Mouse (Mus musculus): ENCODE results near the gene Adgrl2.
A peak's percentile ranks its signal among the peaks of the same experiment; 100 is the strongest.

Gene Adgrl2

DNA sequence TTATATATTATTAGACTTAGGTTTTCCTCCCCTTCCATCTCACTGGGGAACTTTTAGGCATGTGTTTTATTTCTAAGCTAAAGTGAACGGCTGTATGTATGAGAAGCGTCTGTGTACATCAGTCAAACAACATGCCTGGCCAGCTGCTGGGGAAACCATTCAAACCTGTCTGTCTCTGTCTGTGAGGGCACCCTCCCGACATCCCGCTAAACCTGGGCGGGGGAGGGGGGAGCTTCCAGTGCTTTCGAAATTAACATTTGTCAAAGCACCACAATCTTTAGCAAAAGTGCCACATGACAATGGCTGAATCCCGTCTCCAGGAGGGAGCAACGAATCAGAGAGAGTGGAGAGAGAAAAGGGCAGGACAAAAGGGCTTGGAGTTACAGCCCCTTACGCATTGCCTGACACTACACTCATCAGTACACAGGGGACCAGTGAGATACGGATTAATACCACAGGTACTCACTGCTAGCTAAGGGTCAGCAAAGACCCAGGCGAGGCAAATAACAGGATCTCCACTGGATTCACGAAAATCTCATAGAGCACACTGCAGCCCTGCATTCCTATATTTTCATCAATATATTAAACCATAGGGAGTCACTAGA is 135.9 kb downstream of the Adgrl2 start:
- no peaks in the 10 kb centered on the region for H3K36me3 ChIP-seq (ENCODE audit: control insufficient read depth, insufficient read depth, low read length, poor library complexity, severe bottlenecking)
- no peaks in the 10 kb centered on the region for H3K27me3 ChIP-seq (ENCODE audit: control insufficient read depth, insufficient read depth, low read length, poor library complexity, severe bottlenecking)
- no peak for DNase-seq (ENCODE audit: low read depth, low spot score)

DNA sequence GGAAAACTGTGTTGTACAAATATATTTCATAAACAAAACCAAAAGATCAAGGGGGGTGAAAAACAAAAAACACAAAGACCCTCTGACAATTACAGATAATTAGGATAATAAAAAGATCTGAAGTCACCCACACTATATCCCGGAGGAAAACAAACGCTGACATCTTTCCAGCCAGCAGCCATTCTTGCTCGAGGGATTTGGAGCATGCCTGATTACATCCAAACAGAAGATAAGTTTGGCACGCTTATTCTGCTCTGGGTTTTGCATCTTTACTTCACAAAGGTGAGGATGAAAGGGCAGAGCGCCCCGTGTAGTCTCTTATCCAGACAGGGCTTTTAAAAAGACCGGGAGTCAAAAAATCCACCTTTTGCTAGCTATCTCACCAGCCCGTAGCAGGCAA is 137.0 kb downstream of the Adgrl2 start:
- Histone ChIP-seq H3K36me3 (ENCODE audit: control insufficient read depth, insufficient read depth, low read length, poor library complexity, severe bottlenecking) (no peaks in the 10 kb centered on the region), H3K27me3 (ENCODE audit: control insufficient read depth, insufficient read depth, low read length, poor library complexity, severe bottlenecking) (no peaks in the 10 kb centered on the region)
- DNase-seq (ENCODE audit: low read depth, low spot score): no peak

DNA sequence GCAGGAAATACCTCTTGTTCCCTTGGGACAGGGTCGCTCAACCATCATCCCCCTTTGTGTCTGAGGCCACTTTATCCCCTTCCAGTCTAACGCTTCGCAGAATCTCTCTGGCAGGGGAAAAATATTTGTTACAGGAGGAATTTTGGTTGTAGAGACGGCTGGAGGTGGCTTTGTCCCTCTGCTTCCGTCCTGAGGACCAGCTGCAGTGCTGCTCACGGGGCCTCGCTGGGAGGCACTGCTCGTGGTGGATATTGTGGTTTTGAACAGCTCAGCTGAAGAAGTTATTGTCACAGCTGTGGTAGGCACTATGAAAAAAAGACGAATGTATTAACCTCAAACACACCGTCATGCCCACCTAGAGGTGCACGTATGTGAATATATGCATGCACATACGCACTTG is 137.8 kb downstream of the Adgrl2 start:
- peak; percentile 49 for DNase-seq (ENCODE audit: low read depth, low spot score)
- no peaks in the 10 kb centered on the region for H3K27me3 ChIP-seq (ENCODE audit: control insufficient read depth, insufficient read depth, low read length, poor library complexity, severe bottlenecking)

GRCm38 (mm10) chr3:148850821-148851220 is 139.5 kb downstream of the Adgrl2 start:
- no peak for DNase-seq (ENCODE audit: low read depth, low spot score)
- no peaks in the 10 kb centered on the region for H3K36me3 ChIP-seq (ENCODE audit: control insufficient read depth, insufficient read depth, low read length, poor library complexity, severe bottlenecking)
- H3K27me3 ChIP-seq (ENCODE audit: control insufficient read depth, insufficient read depth, low read length, poor library complexity, severe bottlenecking): no peaks in the 10 kb centered on the region

More for the DNA sequence above, 137.8 kb downstream of the Adgrl2 start:
- H3K36me3 ChIP-seq (ENCODE audit: control insufficient read depth, insufficient read depth, low read length, poor library complexity, severe bottlenecking): no peaks in the 10 kb centered on the region

DNA sequence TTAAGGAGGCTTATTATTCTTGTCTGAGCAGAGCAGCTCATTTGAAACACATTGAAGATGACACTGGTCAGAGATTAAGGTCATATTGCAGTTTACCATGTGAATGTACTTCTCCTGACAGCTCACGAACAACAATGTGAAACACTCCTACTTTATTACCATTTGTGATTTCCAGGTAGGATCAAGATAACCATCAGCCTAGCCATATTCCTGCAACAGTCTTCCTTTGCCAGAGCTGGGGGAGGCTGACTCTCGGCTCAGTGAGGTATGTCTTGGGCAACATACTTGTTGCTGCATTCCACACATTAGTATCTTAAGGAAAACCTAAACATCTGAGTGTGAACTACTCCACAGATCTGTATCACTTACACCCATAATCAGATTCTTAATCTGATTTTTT is 142.0 kb downstream of the Adgrl2 start:
- no peaks in the 10 kb centered on the region for H3K36me3 ChIP-seq (ENCODE audit: control insufficient read depth, insufficient read depth, low read length, poor library complexity, severe bottlenecking)
- no peak for DNase-seq (ENCODE audit: low read depth, low spot score)
- no peaks in the 10 kb centered on the region for H3K27me3 ChIP-seq (ENCODE audit: control insufficient read depth, insufficient read depth, low read length, poor library complexity, severe bottlenecking)

DNA sequence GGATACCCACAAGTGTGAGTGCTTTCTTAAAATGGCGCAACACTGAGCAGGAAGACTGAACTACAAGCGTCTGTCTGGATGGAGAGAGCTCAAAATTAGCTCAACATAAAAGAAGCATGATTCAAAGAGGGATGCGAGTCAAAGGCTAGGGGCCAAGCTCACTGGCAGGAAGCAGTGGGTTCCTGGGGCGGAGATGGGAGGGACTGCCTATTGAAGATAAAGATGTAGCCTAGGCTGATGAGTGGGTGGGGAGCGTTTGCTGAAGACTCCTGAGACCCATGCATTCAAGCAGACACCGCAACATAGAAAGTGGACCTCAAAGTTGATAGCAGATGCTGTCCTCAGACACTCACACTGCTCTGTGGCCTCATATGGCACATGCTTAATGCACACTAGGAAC is 146.2 kb downstream of the Adgrl2 start:
- no peak for DNase-seq (ENCODE audit: low read depth, low spot score)
- H3K36me3 ChIP-seq (ENCODE audit: control insufficient read depth, insufficient read depth, low read length, poor library complexity, severe bottlenecking): no peaks in the 10 kb centered on the region
- no peaks in the 10 kb centered on the region for H3K27me3 ChIP-seq (ENCODE audit: control insufficient read depth, insufficient read depth, low read length, poor library complexity, severe bottlenecking)

DNA sequence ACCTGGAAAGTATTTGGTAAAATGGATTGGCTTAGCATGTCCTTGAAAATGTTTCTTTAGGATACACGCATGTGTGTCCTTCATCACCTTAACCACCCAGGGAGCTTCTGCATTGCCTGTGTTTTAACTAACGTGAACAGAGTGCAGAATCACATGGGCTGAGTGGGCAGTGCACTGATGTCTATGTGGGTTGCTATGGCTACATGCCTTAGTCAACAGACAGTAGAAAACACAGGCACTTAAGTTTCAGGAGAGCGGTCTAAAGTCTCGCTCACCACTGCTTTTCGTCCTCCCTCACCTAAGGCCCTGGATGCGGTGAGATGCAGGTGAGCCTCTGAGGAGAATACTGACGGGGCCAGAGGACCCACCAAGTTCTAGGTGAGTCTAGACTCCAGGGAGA is 147.8 kb downstream of the Adgrl2 start:
- no peaks in the 10 kb centered on the region for H3K36me3 ChIP-seq (ENCODE audit: control insufficient read depth, insufficient read depth, low read length, poor library complexity, severe bottlenecking)

GRCm38 (mm10) chr3:148838835-148839296 is 151.5 kb downstream of the Adgrl2 start:
- no peak for DNase-seq (ENCODE audit: low read depth, low spot score)
- Histone ChIP-seq H3K27me3 (ENCODE audit: control insufficient read depth, insufficient read depth, low read length, poor library complexity, severe bottlenecking) (no peaks in the 10 kb centered on the region), H3K36me3 (ENCODE audit: control insufficient read depth, insufficient read depth, low read length, poor library complexity, severe bottlenecking) (no peaks in the 10 kb centered on the region)

More for the DNA sequence above, 147.8 kb downstream of the Adgrl2 start:
- no peak for DNase-seq (ENCODE audit: low read depth, low spot score)
- H3K27me3 ChIP-seq (ENCODE audit: control insufficient read depth, insufficient read depth, low read length, poor library complexity, severe bottlenecking): no peaks in the 10 kb centered on the region

DNA sequence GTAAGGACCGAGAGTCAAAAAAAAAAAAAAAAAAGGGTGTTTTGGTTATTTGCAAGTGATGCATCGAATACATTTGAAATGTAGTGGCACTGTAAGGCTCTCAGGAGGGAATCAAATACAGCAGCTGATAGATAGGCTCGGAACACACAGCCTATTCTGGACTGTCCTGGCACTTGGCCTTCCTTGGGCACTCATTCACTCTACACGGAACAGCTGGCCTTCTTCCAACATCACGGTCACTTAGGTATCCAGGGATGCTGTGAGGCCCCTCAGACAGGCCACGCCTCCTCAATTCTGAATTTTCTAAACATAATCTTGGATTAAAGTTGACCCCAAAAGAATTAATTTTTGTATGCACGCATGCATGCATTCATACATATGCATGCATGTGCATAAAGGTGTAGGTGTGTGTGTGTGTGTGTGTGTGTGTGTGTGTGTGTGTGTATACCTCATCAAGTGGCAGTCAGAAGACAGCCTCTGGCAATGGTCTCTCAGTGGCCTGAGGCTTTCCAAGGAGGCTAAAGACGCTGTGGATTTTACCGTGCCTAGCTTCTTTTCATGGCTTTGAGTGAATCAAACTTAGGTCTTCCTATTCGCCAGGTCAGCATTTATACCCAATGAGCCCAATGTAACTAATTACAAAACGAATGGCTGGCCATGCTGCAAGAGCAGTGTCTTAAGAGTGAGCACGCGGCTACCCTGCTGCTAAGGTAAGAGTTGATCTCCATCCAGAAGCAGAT is 152.1 kb downstream of the Adgrl2 start:
- DNase-seq (ENCODE audit: low read depth, low spot score): no peak
- Histone ChIP-seq H3K27me3 (ENCODE audit: control insufficient read depth, insufficient read depth, low read length, poor library complexity, severe bottlenecking) (no peaks in the 10 kb centered on the region), H3K36me3 (ENCODE audit: control insufficient read depth, insufficient read depth, low read length, poor library complexity, severe bottlenecking) (no peaks in the 10 kb centered on the region)

- no peaks in the 10 kb centered on the region for H3K36me3 ChIP-seq (ENCODE audit: control insufficient read depth, insufficient read depth, low read length, poor library complexity, severe bottlenecking)
- DNase-seq (ENCODE audit: low read depth, low spot score): no peak
- H3K27me3 ChIP-seq (ENCODE audit: control insufficient read depth, insufficient read depth, low read length, poor library complexity, severe bottlenecking): no peaks in the 10 kb centered on the region
Observed at GRCm38 (mm10) chr3:148835136-148835535, 155.2 kb downstream of the Adgrl2 start.

DNA sequence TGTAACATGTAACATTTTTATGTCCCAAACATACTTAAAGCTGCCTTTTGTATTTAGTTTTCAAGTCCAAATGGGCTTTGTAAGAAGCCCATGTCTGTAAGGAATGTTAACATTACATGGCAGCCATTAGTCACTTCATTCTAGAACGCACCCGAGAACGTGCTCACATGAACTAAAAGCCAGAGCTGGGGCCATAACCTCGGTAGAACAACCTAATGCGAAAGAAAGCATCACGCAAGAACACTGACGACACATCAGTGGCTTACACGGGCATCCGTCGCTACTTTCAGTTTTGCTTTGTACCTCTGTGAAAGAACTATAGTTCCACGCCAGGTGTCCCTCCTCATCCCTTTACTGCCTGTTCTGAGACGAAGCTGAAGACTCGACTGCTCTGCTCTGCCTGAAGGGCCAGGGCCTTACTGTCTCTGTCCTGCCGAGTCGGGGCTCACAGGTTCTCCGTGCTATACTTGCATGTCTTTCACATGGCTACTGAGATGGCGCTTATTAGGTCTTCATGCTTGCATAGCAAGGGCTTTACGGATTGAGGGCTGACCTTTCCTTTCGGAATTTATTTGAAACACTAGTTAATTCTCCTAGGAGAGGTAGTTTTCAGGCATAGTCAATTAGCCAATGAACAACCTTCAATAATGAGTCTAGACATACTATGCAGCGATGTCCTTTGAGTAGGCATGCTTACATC is 157.1 kb downstream of the Adgrl2 start:
- DNase-seq (ENCODE audit: low read depth, low spot score): no peak
- no peaks in the 10 kb centered on the region for H3K36me3 ChIP-seq (ENCODE audit: control insufficient read depth, insufficient read depth, low read length, poor library complexity, severe bottlenecking)
- H3K27me3 ChIP-seq (ENCODE audit: control insufficient read depth, insufficient read depth, low read length, poor library complexity, severe bottlenecking): no peaks in the 10 kb centered on the region

DNA sequence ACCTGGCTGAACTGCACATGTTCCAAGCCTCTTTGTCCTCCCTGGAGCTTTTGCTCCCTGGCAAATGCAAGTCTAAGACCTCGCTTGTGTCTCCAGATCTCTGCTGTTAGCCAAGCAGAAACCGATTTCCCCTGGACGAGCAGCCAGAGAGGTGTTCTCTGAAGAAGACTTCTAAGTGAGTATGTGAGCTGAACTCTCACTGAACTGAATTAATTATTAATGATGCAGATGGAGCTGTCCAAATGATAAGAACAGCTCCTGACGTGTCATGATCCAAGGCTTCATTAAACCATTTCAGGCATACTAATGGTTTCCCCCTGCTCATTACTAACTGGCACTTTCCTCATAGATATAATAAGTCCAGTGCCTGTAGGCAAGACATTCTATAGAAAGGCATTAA is 158.4 kb downstream of the Adgrl2 start:
- H3K36me3 ChIP-seq (ENCODE audit: control insufficient read depth, insufficient read depth, low read length, poor library complexity, severe bottlenecking): no peaks in the 10 kb centered on the region
- DNase-seq (ENCODE audit: low read depth, low spot score): no peak
- no peaks in the 10 kb centered on the region for H3K27me3 ChIP-seq (ENCODE audit: control insufficient read depth, insufficient read depth, low read length, poor library complexity, severe bottlenecking)

DNA sequence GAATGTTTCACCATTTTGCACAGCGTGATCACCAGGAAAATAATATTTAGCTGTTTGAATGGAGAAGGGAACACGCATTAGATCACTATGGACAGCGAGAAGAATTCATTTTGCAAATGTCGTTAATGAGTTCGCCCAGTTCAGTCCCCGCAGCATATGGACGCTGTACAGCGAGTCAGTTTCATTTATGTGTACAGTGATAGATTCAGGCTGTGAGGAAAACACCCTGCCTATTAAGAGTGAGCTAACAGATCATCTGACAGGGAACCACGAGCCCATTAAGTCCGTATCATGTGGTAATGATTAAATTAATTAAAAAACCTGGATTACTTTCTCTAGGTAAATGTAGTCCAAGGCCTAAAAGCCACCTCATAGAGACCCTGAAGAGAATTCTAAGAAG is 161.8 kb downstream of the Adgrl2 start:
- Histone ChIP-seq H3K36me3 (ENCODE audit: control insufficient read depth, insufficient read depth, low read length, poor library complexity, severe bottlenecking) (no peaks in the 10 kb centered on the region), H3K27me3 (ENCODE audit: control insufficient read depth, insufficient read depth, low read length, poor library complexity, severe bottlenecking) (no peaks in the 10 kb centered on the region)
- DNase-seq (ENCODE audit: low read depth, low spot score): no peak

- no peak for DNase-seq (ENCODE audit: low read depth, low spot score)
- no peaks in the 10 kb centered on the region for H3K36me3 ChIP-seq (ENCODE audit: control insufficient read depth, insufficient read depth, low read length, poor library complexity, severe bottlenecking)
- no peaks in the 10 kb centered on the region for H3K27me3 ChIP-seq (ENCODE audit: control insufficient read depth, insufficient read depth, low read length, poor library complexity, severe bottlenecking)
Observed at GRCm38 (mm10) chr3:148823551-148823950, 166.8 kb downstream of the Adgrl2 start.

DNA sequence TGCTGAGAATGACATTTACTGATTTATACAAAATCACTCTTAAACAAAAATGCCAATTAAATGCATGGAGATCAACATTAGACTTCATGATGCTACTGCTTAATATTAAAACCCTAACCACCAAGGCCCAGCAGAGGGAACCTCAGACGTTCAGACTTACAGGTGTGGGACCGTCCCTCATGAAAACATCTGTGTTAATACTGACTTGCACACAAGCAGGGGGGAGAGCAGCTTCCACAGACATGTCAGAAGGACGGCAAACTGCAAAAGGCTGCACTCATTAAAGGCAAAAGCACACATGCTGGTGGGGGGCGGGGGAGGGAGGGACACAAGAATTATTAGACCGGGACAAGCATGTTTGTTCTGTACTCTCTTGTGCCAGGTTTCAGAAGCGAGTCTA is 168.7 kb downstream of the Adgrl2 start:
- Histone ChIP-seq H3K36me3 (ENCODE audit: control insufficient read depth, insufficient read depth, low read length, poor library complexity, severe bottlenecking) (no peaks in the 10 kb centered on the region), H3K27me3 (ENCODE audit: control insufficient read depth, insufficient read depth, low read length, poor library complexity, severe bottlenecking) (no peaks in the 10 kb centered on the region)
- DNase-seq (ENCODE audit: low read depth, low spot score): no peak
